Mouse (Mus musculus) lung, postnatal 0 days (tissue): ENCODE results near the gene B4galnt4.

Experiments
- CTCF ChIP-seq: IDR thresholded peaks from 2 replicates; pipeline ENCODE4 v1.5.1; 2016; ENCODE audit warnings: antibody characterized with exemption, mild to moderate bottlenecking
- EP300 ChIP-seq: IDR thresholded peaks from 2 replicates; pipeline ENCODE4 v1.6.1; 2016; ENCODE audit warnings: antibody characterized with exemption, mild to moderate bottlenecking, control low read depth

DNA sequence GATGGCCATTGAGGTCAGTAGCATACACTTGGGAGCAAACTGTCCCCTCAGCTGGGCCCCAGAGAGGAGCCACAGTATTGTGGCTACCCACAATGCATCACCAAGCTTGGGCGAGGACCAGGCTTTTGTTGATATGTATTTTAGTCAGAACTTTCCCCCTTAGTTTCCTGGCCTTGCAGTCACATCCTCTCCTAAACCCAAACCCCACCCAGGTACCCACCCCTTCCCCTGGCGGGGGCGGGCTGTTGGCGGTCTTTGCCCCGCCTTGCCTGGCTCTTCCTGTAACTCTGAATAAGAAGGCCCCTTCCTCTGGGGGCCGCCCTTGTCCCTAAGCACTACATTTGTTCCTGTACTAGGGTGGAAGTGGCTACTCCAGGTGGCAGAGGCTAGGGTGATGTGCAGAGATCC lies 35.7 kb downstream of the B4galnt4 start:
- TF ChIP-seq EP300 (peak; percentile 67), CTCF (peak; percentile 46)
